Mouse (Mus musculus) hematopoietic stem cell, adult 5-6 weeks (primary cell): ENCODE measurements around the gene Abcg1. TPM values are rescaled to one million over a fixed set of nuclear protein-coding genes. Genes with fewer than 3 reads are reported as not detected.
A peak's percentile ranks its signal among the peaks of the same experiment; 100 is the strongest.

ENCODE experiments used
- ATAC-seq, 2 experiments: fragments of 125-278 bp in 1 of 2; replicated peaks in 1 of 2; 2 replicates each; pipeline ENCODE4 v1.8.0; 2016 to 2017; ENCODE audit warnings: inconsistent platforms in 2 of 2, mild to moderate bottlenecking in 2 of 2, moderate number of reproducible peaks in 2 of 2, low read depth in 1 of 2, moderate TSS enrichment in 1 of 2; ENCODE audit not compliant: low FRiP score in 2 of 2, poor library complexity in 2 of 2, severe bottlenecking in 2 of 2, insufficient read depth in 1 of 2, low TSS enrichment in 1 of 2
- total RNA-seq: library from RNA; stranded (forward); fragments of 172-1452, 232-1000 nt; gene quantifications from 2 replicates; pipeline ENCODE4 v1.2.3, GENCODE M21; 2017

Abcg1 gene
- total RNA-seq, 1 experiment from 2014 or later, result 42.2 TPM

- no peak for ATAC-seq
Observed at GRCm38 (mm10) chr17:31095570-31095969, 38.1 kb downstream of the Abcg1 start.

- no peak for ATAC-seq
Observed at GRCm38 (mm10) chr17:31096893-31097292, 39.4 kb downstream of the Abcg1 start.

GRCm38 (mm10) chr17:31098788-31099187 is 41.3 kb downstream of the Abcg1 start:
- ATAC-seq, result no peak

- no peak for ATAC-seq
Observed at GRCm38 (mm10) chr17:31103007-31103570, 45.6 kb downstream of the Abcg1 start.

DNA sequence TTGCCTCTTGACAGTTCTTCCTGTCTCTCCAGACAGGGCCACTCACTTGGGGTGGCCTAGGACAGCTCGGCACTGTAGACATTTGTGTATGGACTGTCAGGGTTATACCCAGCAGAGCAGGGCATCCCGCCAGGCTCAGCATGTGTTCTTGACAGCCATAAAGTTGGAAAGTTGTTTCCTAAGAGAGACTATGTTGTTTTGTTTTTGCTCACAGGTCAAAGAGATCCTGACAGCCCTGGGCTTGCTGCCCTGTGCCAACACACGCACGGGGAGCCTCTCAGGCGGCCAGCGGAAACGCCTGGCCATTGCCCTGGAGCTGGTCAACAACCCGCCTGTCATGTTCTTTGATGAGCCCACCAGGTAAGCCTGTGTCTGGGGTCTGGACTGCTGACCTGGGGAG is 46.3 kb downstream of the Abcg1 start:
- ATAC-seq, result no peak

DNA sequence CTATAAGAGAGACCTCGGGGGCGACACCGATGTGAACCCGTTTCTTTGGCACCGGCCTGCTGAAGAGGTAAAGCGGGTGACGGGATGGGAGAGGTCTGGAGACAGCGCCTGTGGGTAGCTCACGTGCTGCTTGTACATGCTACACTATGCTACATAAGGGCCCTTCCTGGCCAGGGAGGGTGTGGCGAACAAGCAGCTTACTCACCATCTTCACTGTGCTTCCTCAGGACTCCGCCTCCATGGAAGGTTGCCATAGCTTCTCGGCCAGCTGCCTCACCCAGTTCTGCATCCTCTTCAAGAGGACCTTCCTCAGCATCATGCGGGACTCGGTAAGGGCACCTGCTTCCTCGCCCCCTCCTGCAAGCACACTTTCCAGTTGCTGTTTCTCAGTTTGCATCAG is 50.9 kb downstream of the Abcg1 start:
- ATAC-seq, result no peak

GRCm38 (mm10) chr17:31113191-31113856 is 55.8 kb downstream of the Abcg1 start:
- no peak for ATAC-seq

- ATAC-seq, result no peak
Observed at GRCm38 (mm10) chr17:31116063-31116462, 58.6 kb downstream of the Abcg1 start.

GRCm38 (mm10) chr17:31117946-31118345 is 60.5 kb downstream of the Abcg1 start:
- ATAC-seq, result no peak

GRCm38 (mm10) chr17:31119429-31119828 is 62.0 kb downstream of the Abcg1 start:
- ATAC-seq, result peak; percentile 50 to 62; a peak in 2 of 4 replicates

DNA sequence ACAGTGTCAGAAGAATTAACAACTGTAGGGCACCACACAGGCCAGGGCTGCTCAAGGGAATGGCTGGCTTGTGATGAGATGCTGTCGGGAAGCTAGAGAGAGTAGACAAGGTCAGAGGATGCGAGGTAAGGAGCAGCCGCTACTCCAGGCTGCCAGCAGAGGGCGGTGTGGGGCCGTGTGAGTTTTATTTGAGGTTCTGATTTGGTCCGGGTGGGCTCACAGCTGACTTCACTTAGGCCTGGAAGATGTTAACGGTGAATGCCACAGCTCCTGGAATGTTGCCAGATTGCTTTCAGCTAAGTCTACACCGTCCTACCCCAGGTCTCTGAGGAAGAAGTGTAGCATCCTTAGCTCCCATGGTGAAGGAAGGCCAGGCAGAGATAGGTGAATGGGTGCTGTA is 64.5 kb downstream of the Abcg1 start:
- ATAC-seq, result peak; percentile 38 to 42; a peak in 2 of 4 replicates

- ATAC-seq, result no peak
Observed at GRCm38 (mm10) chr17:31125548-31126266, 68.2 kb downstream of the Abcg1 start.

- ATAC-seq, result no peak
Observed at GRCm38 (mm10) chr17:31128708-31129318, 71.3 kb downstream of the Abcg1 start.

GRCm38 (mm10) chr17:31129452-31129851 is 72.0 kb downstream of the Abcg1 start, which contains the start of gene Tff3:
Tff3 (minus strand) TSS chr17:31129646.
- ATAC-seq, result no peak

DNA sequence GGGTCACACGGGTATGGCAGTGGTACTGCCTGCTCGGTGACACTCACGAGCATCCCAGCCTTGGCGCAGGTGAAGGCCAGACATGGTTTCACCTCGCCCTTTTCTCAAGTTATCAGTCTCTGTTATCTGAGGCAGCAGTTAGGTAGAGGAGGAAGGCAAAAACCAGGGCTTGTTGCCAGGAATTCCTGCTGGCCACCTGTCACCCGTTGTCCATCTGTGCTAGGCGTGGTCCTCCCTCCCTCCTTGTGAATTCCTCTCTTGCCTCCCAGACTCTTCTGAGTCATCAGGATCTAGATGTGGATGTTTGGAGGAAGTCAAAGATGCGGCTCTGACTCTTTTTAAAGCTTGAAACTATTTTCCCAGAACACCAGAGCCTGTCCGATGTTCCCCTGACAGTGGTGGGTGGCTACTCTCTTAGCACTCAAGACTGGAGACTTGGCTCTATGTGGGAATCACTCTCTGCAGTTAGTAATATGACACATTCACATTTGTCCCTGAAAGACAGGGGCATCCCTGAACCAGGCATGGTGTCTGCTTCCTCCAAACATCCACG is 73.9 kb downstream of the Abcg1 start:
- no peak for ATAC-seq

DNA sequence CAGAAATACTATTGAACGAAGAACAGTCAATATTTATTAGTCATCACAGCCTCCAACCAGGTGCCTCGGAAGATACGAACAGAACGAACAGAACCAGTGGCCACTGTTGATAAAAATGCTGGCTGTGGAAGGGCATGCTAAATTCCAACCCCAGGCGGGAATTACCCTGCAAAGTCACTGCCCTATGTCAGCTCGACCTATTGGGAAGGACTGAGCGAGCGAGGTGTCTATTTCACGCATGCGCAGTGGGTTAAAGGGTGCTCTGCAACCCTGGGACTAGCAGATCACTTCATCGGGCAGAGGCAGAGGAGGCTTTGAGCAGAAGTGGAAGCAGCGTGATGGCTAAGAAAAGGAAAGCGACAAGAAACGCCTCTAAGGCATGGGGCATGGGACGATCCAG is 76.3 kb downstream of the Abcg1 start:
- no peak for ATAC-seq

DNA sequence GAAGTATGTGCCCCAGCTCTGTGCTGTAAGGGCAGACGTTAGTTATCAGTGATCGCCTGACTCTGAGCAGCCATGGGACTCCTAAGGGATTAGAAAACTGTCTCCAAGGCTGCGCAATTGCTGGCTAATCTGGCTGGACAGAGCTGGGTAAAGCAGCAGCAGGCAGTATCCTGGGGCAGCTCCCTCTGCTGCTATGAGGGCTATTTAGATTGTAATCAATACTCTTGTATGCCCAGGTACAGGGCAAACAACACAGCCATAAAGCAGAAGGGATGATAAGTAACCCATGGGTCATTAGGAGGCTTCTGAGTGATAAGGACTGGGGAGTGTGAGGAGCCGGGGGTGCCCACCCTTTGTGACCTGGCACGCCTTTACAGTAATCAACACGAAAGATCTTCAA is 77.4 kb downstream of the Abcg1 start:
- no peak for ATAC-seq

DNA sequence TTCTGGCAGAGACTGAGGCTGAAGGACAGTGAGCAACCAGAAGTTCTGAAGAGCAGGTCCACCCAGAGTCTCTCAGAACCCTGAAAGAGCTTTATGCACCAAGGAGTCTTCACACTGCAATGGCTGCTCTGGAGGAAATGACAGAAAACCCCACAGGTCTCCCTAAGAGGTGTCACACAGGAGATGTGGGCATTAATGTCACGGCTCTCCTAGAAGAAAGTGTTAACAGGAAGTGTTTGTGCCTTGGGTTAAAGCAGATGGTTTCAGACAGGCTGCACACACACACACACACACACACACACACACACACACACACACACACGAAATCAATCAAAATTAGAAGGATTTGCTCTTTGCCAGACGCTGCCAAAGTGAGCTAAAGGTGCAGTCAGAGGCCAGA is 78.8 kb downstream of the Abcg1 start:
- no peak for ATAC-seq
